Mouse (Mus musculus): ENCODE results near the gene Sec31b. TPM values are rescaled to one million over a fixed set of nuclear protein-coding genes. Genes with fewer than 3 reads are reported as not detected.

Gene Sec31b
- polyA plus RNA-seq, 1 experiment from 2014 or later: 0.64 TPM

Other genes with a start within 250 kb of the Sec31b start
- gene Scd4, start 212.8 kb downstream of the Sec31b start, polyA plus RNA-seq (2015; fragmentation: Nextera tagmentation; extraction: Ambion mirVana): 0.40 and 0.49 TPM in 2 replicates
- gene Scd1, start 138.0 kb downstream of the Sec31b start, polyA plus RNA-seq (2015; fragmentation: Nextera tagmentation; extraction: Ambion mirVana): 2.3 and 2.7 TPM in 2 replicates
- gene Wnt8b, start 52.4 kb downstream of the Sec31b start, polyA plus RNA-seq (2015; fragmentation: Nextera tagmentation; extraction: Ambion mirVana): not detected in 2 replicates
- 1.6 TPM in 1 of 2 replicates, not detected in the other for gene Gm20538, start 7.0 kb upstream of the Sec31b start, polyA plus RNA-seq (2015; fragmentation: Nextera tagmentation; extraction: Ambion mirVana)
- gene Ndufb8, start 9.6 kb upstream of the Sec31b start, polyA plus RNA-seq (2015; fragmentation: Nextera tagmentation; extraction: Ambion mirVana): 480 and 515 TPM in 2 replicates
- 29.4 and 31.1 TPM in 2 replicates for gene Hif1an, start 17.0 kb upstream of the Sec31b start, polyA plus RNA-seq (2015; fragmentation: Nextera tagmentation; extraction: Ambion mirVana)
- gene Pax2, start 210.2 kb upstream of the Sec31b start, polyA plus RNA-seq (2015; fragmentation: Nextera tagmentation; extraction: Ambion mirVana): 0.05 TPM in 1 of 2 replicates, not detected in the other

Data from lung, embryonic 16.5 days (tissue).